Mouse (Mus musculus) forebrain, embryonic 14.5 days (tissue): Measurements from ENCODE around the gene Zbtb20. TPM values are rescaled to one million over a fixed set of nuclear protein-coding genes. Genes with fewer than 3 reads are reported as not detected.

Experiments
- ATAC-seq: fragments of 200-750 bp; cut with Nextera tagmentation; 2 replicates; pipeline ENCODE4 v1.8.0; 2017; ENCODE audit warnings: mild to moderate bottlenecking, moderate library complexity
- DNase-seq: peaks from one replicate; pipeline ENCODE4 v3.0.0-alpha.2; 2015; ENCODE audit warnings: low spot score
- H3K27ac ChIP-seq: fragments of 300-500 bp; sonication (generic); 2 replicates; pipeline ENCODE4 v1.5.1; 2014; ENCODE audit warnings: low read depth, mild to moderate bottlenecking, control low read depth, low read length, moderate library complexity
- H3K27me3 ChIP-seq: fragments of 300-500 bp; sonication (generic); replicated peaks from 2 replicates; pipeline ENCODE4 v1.6.1; 2014; ENCODE audit warnings: low read length, control low read depth, mixed read lengths; ENCODE audit not compliant: control insufficient read depth, insufficient read depth
- H3K36me3 ChIP-seq: fragments of 300-500 bp; sonication (generic); 2 replicates; pipeline ENCODE4 v1.6.1; 2014; ENCODE audit warnings: low read length, control low read depth; ENCODE audit not compliant: control insufficient read depth, insufficient read depth
- H3K4me1 ChIP-seq: fragments of 300-500 bp; sonication (generic); 2 replicates; pipeline ENCODE4 v1.6.1; 2014; ENCODE audit warnings: antibody characterized with exemption, low read length, control low read depth; ENCODE audit not compliant: control insufficient read depth, insufficient read depth
- H3K4me2 ChIP-seq: fragments of 300-500 bp; sonication (generic); 2 replicates; pipeline ENCODE4 v1.6.1; 2014; ENCODE audit warnings: mild to moderate bottlenecking, control low read depth, low read length
- H3K4me3 ChIP-seq: fragments of 300-500 bp; sonication (generic); 2 replicates; pipeline ENCODE4 v1.5.1; 2014; ENCODE audit warnings: low read depth, low read length, control low read depth
- H3K9ac ChIP-seq: fragments of 300-500 bp; sonication (generic); 2 replicates; pipeline ENCODE4 v1.6.1; 2014; ENCODE audit warnings: mild to moderate bottlenecking, low read length, control low read depth, moderate library complexity
- H3K9me3 ChIP-seq: fragments of 300-500 bp; sonication (generic); replicated peaks from 2 replicates; pipeline ENCODE4 v1.6.1; 2016; ENCODE audit warnings: low read length, control low read depth, mixed read lengths; ENCODE audit not compliant: control insufficient read depth
- WGBS: fragments of 180-500 bp; shearing (Covaris S2); extraction: QIAGEN DNeasy Blood & Tissue Kit; methylation state at CpG from one replicate; pipeline ENCODE4 v1.1.7; 2014; 5-methylcytosine and 5-hydroxymethylcytosine counted together
- polyA plus RNA-seq: library from polyadenylated mRNA; unstranded; fragments of >200 nt; fragmentation: Nextera tagmentation; extraction: Ambion mirVana; gene quantifications from 2 replicates; pipeline ENCODE4 v1.2.1, GENCODE M21; 2014

Gene Zbtb20
- polyA plus RNA-seq, 1 experiment from 2014 or later, result 41.0 TPM

DNA sequence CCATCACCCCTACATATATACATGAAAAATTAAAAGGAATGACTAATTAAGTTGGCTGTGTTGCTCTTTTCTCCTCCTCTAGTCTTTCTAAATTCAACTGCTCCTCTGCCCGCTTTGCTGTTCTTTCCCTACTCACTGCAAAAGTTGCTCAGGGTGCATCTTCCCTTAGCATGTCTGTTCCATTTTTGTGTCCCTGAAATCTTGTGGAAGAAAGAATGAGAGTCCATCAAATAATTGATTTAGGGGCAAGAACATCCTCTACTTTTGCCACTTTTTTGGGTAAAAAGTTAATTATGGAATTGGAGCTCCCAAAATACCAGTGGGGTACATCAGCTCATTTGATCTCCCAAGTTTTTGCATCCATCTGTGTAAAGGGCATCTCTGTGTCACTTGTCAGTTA is 628.9 kb downstream of the Zbtb20 start:
- H3K36me3 ChIP-seq, result no peaks in the 10 kb centered on the region
- H3K4me1 ChIP-seq, result peaks cover 21% of the 10 kb centered on the region
- H3K4me3 ChIP-seq, result peak overlapping the region; percentile 52
- no peaks in the 10 kb centered on the region for H3K9me3 ChIP-seq
- H3K9ac ChIP-seq, result peak overlapping the region; percentile 89
- no peaks in the 10 kb centered on the region for H3K27me3 ChIP-seq
- DNase-seq (peak; percentile 46), ATAC-seq (no peak)
- 0% methylated on average over 1 of the region's 1 CpGs for WGBS
- H3K27ac ChIP-seq, result peak overlapping the region; percentile 97
- peak overlapping the region; percentile 79 for H3K4me2 ChIP-seq

- peak overlapping the region; percentile 52 for H3K4me3 ChIP-seq
- WGBS, result 10% methylated on average over 9 of the region's 9 CpGs
- H3K4me2 ChIP-seq, result peak overlapping the region; percentile 79
- H3K36me3 ChIP-seq, result no peaks in the 10 kb centered on the region
- no peaks in the 10 kb centered on the region for H3K9me3 ChIP-seq
- peak; percentile 72 for DNase-seq
- H3K9ac ChIP-seq, result peak overlapping the region; percentile 87
- H3K27ac ChIP-seq, result peak overlapping the region; percentile 91
- ATAC-seq, result no peak
- H3K4me1 ChIP-seq, result peaks cover 23% of the 10 kb centered on the region
- H3K27me3 ChIP-seq, result no peaks in the 10 kb centered on the region
Measured at GRCm38 (mm10) chr16:43505314-43505950, 629.8 kb downstream of the Zbtb20 start.

GRCm38 (mm10) chr16:43506189-43506751 is 630.6 kb downstream of the Zbtb20 start:
- H3K4me1 ChIP-seq, result peaks cover 30% of the 10 kb centered on the region
- peak overlapping the region; percentile 87 for H3K9ac ChIP-seq
- peak overlapping the region; percentile 91 for H3K27ac ChIP-seq
- DNase-seq (peak; percentile 65), ATAC-seq (peak; percentile 19)
- WGBS, result 3% methylated on average over 9 of the region's 9 CpGs
- H3K9me3 ChIP-seq, result no peaks in the 10 kb centered on the region
- peak overlapping the region; percentile 52 for H3K4me3 ChIP-seq
- H3K27me3 ChIP-seq, result no peaks in the 10 kb centered on the region
- no peaks in the 10 kb centered on the region for H3K36me3 ChIP-seq
- H3K4me2 ChIP-seq, result peak overlapping the region; percentile 79

GRCm38 (mm10) chr16:43506771-43507405 is 631.2 kb downstream of the Zbtb20 start:
- WGBS, result 9% methylated on average over 10 of the region's 10 CpGs
- peaks cover 34% of the 10 kb centered on the region for H3K4me1 ChIP-seq

DNA sequence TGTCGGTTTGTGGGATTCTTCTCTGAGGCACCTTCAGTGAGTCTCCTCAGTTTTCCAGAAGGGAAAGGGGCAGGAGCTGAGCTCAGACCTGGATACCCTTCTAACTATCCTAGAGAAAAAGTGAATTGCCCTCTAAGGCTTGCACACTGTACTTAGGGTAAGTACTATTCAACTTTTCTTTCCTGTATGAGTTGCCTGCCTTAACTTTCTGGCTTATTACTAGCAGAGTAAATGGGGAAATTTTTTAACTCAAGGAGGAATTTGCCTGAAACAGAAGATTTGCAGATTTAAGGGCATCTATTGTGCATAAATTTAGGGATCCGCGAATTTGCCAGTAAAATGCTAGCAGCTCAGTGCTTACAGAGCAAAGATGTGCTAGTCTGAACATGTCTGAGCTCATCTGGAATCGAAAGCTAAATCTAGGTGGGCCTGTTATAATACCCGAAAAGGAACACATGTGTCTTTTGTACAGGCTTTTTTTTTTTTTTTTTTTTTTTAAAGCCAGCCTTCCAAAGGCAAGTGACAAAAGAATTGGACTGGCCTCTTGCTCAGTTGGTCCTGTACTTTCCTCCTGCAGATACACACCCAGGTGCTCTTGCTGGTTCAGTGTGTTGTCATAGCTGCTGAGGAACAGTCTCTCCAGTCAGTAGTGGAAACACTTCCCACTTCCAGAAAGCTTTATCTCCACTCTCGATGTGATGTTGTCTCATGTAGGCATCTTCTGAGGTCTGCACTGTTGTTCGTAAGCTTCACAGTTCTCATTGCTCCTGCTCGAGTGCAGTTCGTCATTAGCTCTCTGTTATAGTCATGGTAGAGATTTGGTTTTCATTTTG is 632.7 kb downstream of the Zbtb20 start:
- 49% methylated on average over 9 of the region's 9 CpGs for WGBS
- ATAC-seq, result no peak
- H3K27me3 ChIP-seq, result no peaks in the 10 kb centered on the region
- peak overlapping the region; percentile 79 for H3K4me2 ChIP-seq
- H3K4me1 ChIP-seq, result peaks cover 24% of the 10 kb centered on the region
- DNase-seq, result peak; percentile 56
- H3K9ac ChIP-seq, result peak overlapping the region; percentile 87
- H3K27ac ChIP-seq, result peak overlapping the region; percentile 76
- no peaks in the 10 kb centered on the region for H3K9me3 ChIP-seq
- peaks cover 1% of the 10 kb centered on the region; the same call in 1 of the 2 replicates for H3K36me3 ChIP-seq
- H3K4me3 ChIP-seq, result peak overlapping the region; percentile 52

More at GRCm38 (mm10) chr16:43506771-43507405, 631.2 kb downstream of the Zbtb20 start:
- no peaks in the 10 kb centered on the region for H3K36me3 ChIP-seq
- peak overlapping the region; percentile 52 for H3K4me3 ChIP-seq
- ATAC-seq (no peak), DNase-seq (peak; percentile 66)
- peak overlapping the region; percentile 79 for H3K4me2 ChIP-seq
- no peaks in the 10 kb centered on the region for H3K27me3 ChIP-seq
- H3K9me3 ChIP-seq, result no peaks in the 10 kb centered on the region
- H3K27ac ChIP-seq, result peak overlapping the region; percentile 91
- H3K9ac ChIP-seq, result peak overlapping the region; percentile 87

GRCm38 (mm10) chr16:43510516-43510915 is 634.8 kb downstream of the Zbtb20 start:
- Histone ChIP-seq H3K9me3 (no peaks in the 10 kb centered on the region), H3K4me2 (peak overlapping the region; percentile 52), H3K4me1 (peaks cover 29% of the 10 kb centered on the region), H3K27ac (peak overlapping the region; percentile 58), H3K27me3 (no peaks in the 10 kb centered on the region), H3K4me3 (peak overlapping the region; percentile 23), H3K36me3 (peaks cover 4% of the 10 kb centered on the region; the same call in 1 of the 2 replicates), H3K9ac (peak overlapping the region; percentile 62)
- ATAC-seq (peak; percentile 45), DNase-seq (peak; percentile 78)
- 45% methylated on average over 5 of the region's 5 CpGs for WGBS

- Histone ChIP-seq H3K9ac (peak overlapping the region; percentile 13; the same call in 1 of the 2 replicates), H3K36me3 (peaks cover 4% of the 10 kb centered on the region; the same call in 1 of the 2 replicates), H3K4me2 (peak overlapping the region; percentile 52), H3K9me3 (no peaks in the 10 kb centered on the region), H3K27me3 (no peaks in the 10 kb centered on the region), H3K27ac (no peak overlapping the region), H3K4me1 (peaks cover 32% of the 10 kb centered on the region), H3K4me3 (peak overlapping the region; percentile 23)
- peak; percentile 42; the same call in 1 of the 2 replicates for ATAC-seq
- 42% methylated on average over 4 of the region's 4 CpGs for WGBS
- DNase-seq, result peak; percentile 61
Measured at GRCm38 (mm10) chr16:43511531-43511930, 635.9 kb downstream of the Zbtb20 start.

DNA sequence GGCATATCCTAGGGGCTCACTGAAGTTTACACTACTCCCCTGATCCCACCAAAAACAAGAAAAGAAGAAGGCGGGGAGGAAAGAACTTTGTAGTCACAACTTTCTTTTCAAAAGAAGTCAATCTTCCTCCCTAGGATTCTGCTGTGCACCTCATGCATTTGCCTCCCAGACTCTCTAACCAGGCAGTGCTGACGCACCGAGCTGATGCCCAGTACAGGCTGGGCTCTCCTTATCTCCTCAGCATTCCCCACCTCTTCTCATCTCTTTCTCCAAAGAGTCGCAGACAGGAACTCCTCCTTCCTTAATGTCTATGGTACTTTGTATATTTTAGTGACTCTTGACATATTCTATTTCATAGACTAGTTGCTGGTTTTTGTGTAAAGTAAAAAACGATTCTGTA is 638.3 kb downstream of the Zbtb20 start:
- Histone ChIP-seq H3K36me3 (peaks cover 4% of the 10 kb centered on the region; the same call in 1 of the 2 replicates), H3K9me3 (no peaks in the 10 kb centered on the region), H3K27ac (no peak overlapping the region), H3K9ac (no peak overlapping the region), H3K27me3 (no peaks in the 10 kb centered on the region), H3K4me2 (no peak overlapping the region), H3K4me3 (no peak overlapping the region), H3K4me1 (peaks cover 26% of the 10 kb centered on the region)
- WGBS, result 81% methylated on average over 5 of the region's 5 CpGs
- DNase-seq, result no peak
- ATAC-seq, result no peak
